Mouse (Mus musculus) cortical plate, adult 2 months (tissue): ENCODE measurements around the gene Cdh20.

Experiments
- CTCF ChIP-seq: fragments of 200-500 bp; IDR thresholded peaks from 2 replicates; pipeline ENCODE4 v1.5.1; 2011; ENCODE audit warnings: mild to moderate bottlenecking, control low read depth, low read length; ENCODE audit not compliant: insufficient read depth; ENCODE audit errors: extremely low read depth
- POLR2A ChIP-seq: fragments of 200-500 bp; IDR thresholded peaks from 2 replicates; pipeline ENCODE4 v1.6.1; 2011; ENCODE audit warnings: mild to moderate bottlenecking, low read length, control low read depth; ENCODE audit not compliant: insufficient read depth; ENCODE audit errors: extremely low read depth

DNA sequence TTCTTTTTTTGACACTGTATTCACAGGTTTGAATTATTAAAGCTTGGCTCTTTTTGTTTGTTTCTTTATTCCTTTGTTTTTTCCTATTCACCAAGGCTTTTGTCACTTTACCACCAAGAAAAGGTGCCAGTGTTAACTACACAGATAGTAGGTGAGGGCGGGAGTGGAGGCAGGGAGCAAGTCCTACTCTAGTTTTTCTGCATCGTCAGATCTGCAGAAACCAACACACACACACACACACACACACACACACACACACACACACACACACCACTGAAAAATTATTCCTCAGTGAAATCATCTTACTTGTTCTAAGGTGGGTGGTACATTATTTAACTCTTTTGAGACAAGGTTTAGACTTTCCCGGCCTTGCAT is 226.3 kb downstream of the Cdh20 start:
- no peak for TF ChIP-seq CTCF
- no peak for TF ChIP-seq POLR2A
